Mouse (Mus musculus) hindbrain, embryonic 15.5 days (tissue): Measurements from ENCODE around the gene March10. TPM values are rescaled to one million over a fixed set of nuclear protein-coding genes. Genes with fewer than 3 reads are reported as not detected.
A peak's percentile ranks its signal among the peaks of the same experiment; 100 is the strongest.

Source experiments
- ATAC-seq: fragments of 200-750 bp; cut with Nextera tagmentation; 2 replicates; pipeline ENCODE4 v1.8.0; 2017; ENCODE audit warnings: low read depth, moderate number of reproducible peaks, moderate TSS enrichment; ENCODE audit not compliant: low FRiP score
- H3K27ac ChIP-seq: fragments of 300-500 bp; sonication (generic); replicated peaks from 2 replicates; pipeline ENCODE4 v1.5.1; 2015; ENCODE audit warnings: mild to moderate bottlenecking, inconsistent platforms
- H3K27me3 ChIP-seq: fragments of 300-500 bp; sonication (generic); 2 replicates; pipeline ENCODE4 v1.6.1; 2015; ENCODE audit warnings: control low read depth, inconsistent platforms
- H3K36me3 ChIP-seq: fragments of 300-500 bp; sonication (generic); 2 replicates; pipeline ENCODE4 v1.6.1; 2015; ENCODE audit warnings: control low read depth, inconsistent platforms
- H3K4me1 ChIP-seq: fragments of 300-500 bp; sonication (generic); replicated peaks from 2 replicates; pipeline ENCODE4 v1.6.1; 2015; ENCODE audit warnings: control low read depth, inconsistent platforms
- H3K4me2 ChIP-seq: fragments of 300-500 bp; sonication (generic); 2 replicates; pipeline ENCODE4 v1.6.1; 2015; ENCODE audit warnings: moderate library complexity, mild to moderate bottlenecking, inconsistent platforms
- H3K4me3 ChIP-seq: fragments of 300-500 bp; sonication (generic); 2 replicates; pipeline ENCODE4 v1.5.1; 2015; ENCODE audit warnings: mild to moderate bottlenecking, inconsistent platforms
- H3K9ac ChIP-seq: fragments of 300-500 bp; sonication (generic); 2 replicates; pipeline ENCODE4 v1.6.1; 2015; ENCODE audit warnings: inconsistent platforms
- H3K9me3 ChIP-seq: fragments of 300-500 bp; sonication (generic); 2 replicates; pipeline ENCODE4 v1.6.1; 2016; ENCODE audit warnings: control low read depth, inconsistent platforms
- WGBS: fragments of 180-500 bp; shearing (Covaris S2); methylation state at CpG from one replicate; pipeline ENCODE4 v1.1.7; 2015; 5-methylcytosine and 5-hydroxymethylcytosine counted together
- polyA plus RNA-seq: library from polyadenylated mRNA; unstranded; fragments of >200 nt; fragmentation: Nextera tagmentation; extraction: Ambion mirVana; gene quantifications from 2 replicates; pipeline ENCODE4 v1.2.1, GENCODE M21; 2015

March10 gene
- polyA plus RNA-seq, 1 experiment from 2014 or later, result 0.32 TPM

GRCm38 (mm10) chr11:105482747-105483146 lies 26.2 kb upstream of the March10 start:
- Histone ChIP-seq H3K36me3 (no peaks in the 10 kb centered on the region), H3K4me3 (no peak overlapping the region), H3K27me3 (no peaks in the 10 kb centered on the region), H3K4me1 (no peaks in the 10 kb centered on the region), H3K27ac (no peak overlapping the region), H3K9me3 (no peaks in the 10 kb centered on the region), H3K9ac (no peak overlapping the region), H3K4me2 (no peak overlapping the region)
- WGBS, result 65% methylated on average over 2 of the region's 2 CpGs
- no peak for ATAC-seq

- no peak overlapping the region for H3K4me2 ChIP-seq
- no peak overlapping the region for H3K9ac ChIP-seq
- no peak for ATAC-seq
- H3K4me3 ChIP-seq, result no peak overlapping the region
- no peaks in the 10 kb centered on the region for H3K27me3 ChIP-seq
- peaks cover 11% of the 10 kb centered on the region for H3K4me1 ChIP-seq
- H3K9me3 ChIP-seq, result no peaks in the 10 kb centered on the region
- no peak overlapping the region for H3K27ac ChIP-seq
- H3K36me3 ChIP-seq, result no peaks in the 10 kb centered on the region
- 54% methylated on average over 2 of the region's 2 CpGs for WGBS
These were observed 18.2 kb upstream of the March10 start for GRCm38 (mm10) chr11:105474746-105475145.

GRCm38 (mm10) chr11:105474352-105474736 lies 17.8 kb upstream of the March10 start:
- no peaks in the 10 kb centered on the region for H3K27me3 ChIP-seq
- WGBS, result 60% methylated on average over 6 of the region's 6 CpGs
- no peak overlapping the region for H3K27ac ChIP-seq
- H3K9me3 ChIP-seq, result no peaks in the 10 kb centered on the region
- H3K4me1 ChIP-seq, result peaks cover 14% of the 10 kb centered on the region
- H3K4me3 ChIP-seq, result no peak overlapping the region
- ATAC-seq, result no peak
- H3K9ac ChIP-seq, result no peak overlapping the region
- H3K4me2 ChIP-seq, result no peak overlapping the region
- H3K36me3 ChIP-seq, result no peaks in the 10 kb centered on the region

- Histone ChIP-seq H3K9ac (no peak overlapping the region), H3K27me3 (no peaks in the 10 kb centered on the region), H3K9me3 (no peaks in the 10 kb centered on the region), H3K4me1 (peaks cover 14% of the 10 kb centered on the region), H3K4me3 (no peak overlapping the region), H3K36me3 (no peaks in the 10 kb centered on the region), H3K27ac (peak overlapping the region; percentile 27; the same call in 1 of the 2 replicates), H3K4me2 (no peak overlapping the region)
- 41% methylated on average over 5 of the region's 5 CpGs for WGBS
- no peak for ATAC-seq
These were observed 17.3 kb upstream of the March10 start for GRCm38 (mm10) chr11:105473716-105474351.

GRCm38 (mm10) chr11:105472610-105473009 lies 16.1 kb upstream of the March10 start:
- Histone ChIP-seq H3K4me1 (peaks cover 17% of the 10 kb centered on the region), H3K4me3 (no peak overlapping the region), H3K27me3 (no peaks in the 10 kb centered on the region), H3K9ac (no peak overlapping the region), H3K4me2 (no peak overlapping the region), H3K36me3 (no peaks in the 10 kb centered on the region), H3K27ac (no peak overlapping the region), H3K9me3 (no peaks in the 10 kb centered on the region)
- no peak for ATAC-seq
- WGBS, result 68% methylated on average over 4 of the region's 4 CpGs

GRCm38 (mm10) chr11:105470896-105471295 lies 14.4 kb upstream of the March10 start:
- no peaks in the 10 kb centered on the region for H3K9me3 ChIP-seq
- H3K27me3 ChIP-seq, result no peaks in the 10 kb centered on the region
- ATAC-seq, result no peak
- 92% methylated on average over 4 of the region's 4 CpGs for WGBS
- H3K4me2 ChIP-seq, result no peak overlapping the region
- no peak overlapping the region for H3K27ac ChIP-seq
- no peaks in the 10 kb centered on the region for H3K36me3 ChIP-seq
- peaks cover 22% of the 10 kb centered on the region for H3K4me1 ChIP-seq
- H3K4me3 ChIP-seq, result no peak overlapping the region
- H3K9ac ChIP-seq, result no peak overlapping the region

- no peak overlapping the region for H3K9ac ChIP-seq
- no peak for ATAC-seq
- H3K36me3 ChIP-seq, result no peaks in the 10 kb centered on the region
- H3K4me3 ChIP-seq, result no peak overlapping the region
- H3K4me2 ChIP-seq, result no peak overlapping the region
- no peaks in the 10 kb centered on the region for H3K27me3 ChIP-seq
- 65% methylated on average over 4 of the region's 4 CpGs for WGBS
- peaks cover 22% of the 10 kb centered on the region for H3K4me1 ChIP-seq
- H3K9me3 ChIP-seq, result no peaks in the 10 kb centered on the region
- H3K27ac ChIP-seq, result no peak overlapping the region
These were observed 13.0 kb upstream of the March10 start for GRCm38 (mm10) chr11:105469561-105469960.

- ATAC-seq, result no peak
- Histone ChIP-seq H3K9me3 (no peaks in the 10 kb centered on the region), H3K4me2 (no peak overlapping the region), H3K9ac (no peak overlapping the region), H3K27me3 (no peaks in the 10 kb centered on the region), H3K4me1 (peaks cover 22% of the 10 kb centered on the region), H3K27ac (no peak overlapping the region), H3K36me3 (no peaks in the 10 kb centered on the region), H3K4me3 (no peak overlapping the region)
- WGBS, result 58% methylated on average over 8 of the region's 8 CpGs
These were observed 12.6 kb upstream of the March10 start for GRCm38 (mm10) chr11:105469091-105469507.

GRCm38 (mm10) chr11:105468436-105468835 lies 11.9 kb upstream of the March10 start:
- Histone ChIP-seq H3K9ac (no peak overlapping the region), H3K27ac (no peak overlapping the region), H3K36me3 (no peaks in the 10 kb centered on the region), H3K4me2 (no peak overlapping the region), H3K9me3 (no peaks in the 10 kb centered on the region), H3K4me3 (no peak overlapping the region), H3K27me3 (no peaks in the 10 kb centered on the region), H3K4me1 (peaks cover 17% of the 10 kb centered on the region)
- WGBS, result 70% methylated on average over 5 of the region's 5 CpGs
- ATAC-seq, result no peak

- no peak overlapping the region for H3K27ac ChIP-seq
- H3K9me3 ChIP-seq, result no peaks in the 10 kb centered on the region
- no peak overlapping the region for H3K9ac ChIP-seq
- H3K4me3 ChIP-seq, result no peak overlapping the region
- WGBS, result 69% methylated on average over 3 of the region's 3 CpGs
- H3K27me3 ChIP-seq, result no peaks in the 10 kb centered on the region
- peaks cover 14% of the 10 kb centered on the region for H3K4me1 ChIP-seq
- no peak overlapping the region for H3K4me2 ChIP-seq
- H3K36me3 ChIP-seq, result no peaks in the 10 kb centered on the region
- ATAC-seq, result no peak
These were observed 11.3 kb upstream of the March10 start for GRCm38 (mm10) chr11:105467816-105468215.

GRCm38 (mm10) chr11:105467266-105467665 lies 10.7 kb upstream of the March10 start:
- peaks cover 14% of the 10 kb centered on the region for H3K4me1 ChIP-seq
- no peak overlapping the region for H3K4me2 ChIP-seq
- WGBS, result 59% methylated on average over 9 of the region's 9 CpGs
- no peak overlapping the region for H3K27ac ChIP-seq
- H3K9ac ChIP-seq, result no peak overlapping the region
- ATAC-seq, result no peak
- no peaks in the 10 kb centered on the region for H3K9me3 ChIP-seq
- no peak overlapping the region for H3K4me3 ChIP-seq
- H3K27me3 ChIP-seq, result no peaks in the 10 kb centered on the region
- no peaks in the 10 kb centered on the region for H3K36me3 ChIP-seq

GRCm38 (mm10) chr11:105466756-105467155 lies 10.2 kb upstream of the March10 start:
- no peak overlapping the region for H3K9ac ChIP-seq
- ATAC-seq, result no peak
- peaks cover 14% of the 10 kb centered on the region for H3K4me1 ChIP-seq
- no peaks in the 10 kb centered on the region for H3K27me3 ChIP-seq
- no peaks in the 10 kb centered on the region for H3K36me3 ChIP-seq
- 64% methylated on average over 4 of the region's 4 CpGs for WGBS
- H3K9me3 ChIP-seq, result no peaks in the 10 kb centered on the region
- H3K4me3 ChIP-seq, result no peak overlapping the region
- no peak overlapping the region for H3K27ac ChIP-seq
- H3K4me2 ChIP-seq, result no peak overlapping the region

GRCm38 (mm10) chr11:105465488-105465887 lies 9.0 kb upstream of the March10 start:
- Histone ChIP-seq H3K4me2 (no peak overlapping the region), H3K36me3 (no peaks in the 10 kb centered on the region), H3K27ac (no peak overlapping the region), H3K9me3 (no peaks in the 10 kb centered on the region), H3K9ac (no peak overlapping the region), H3K4me3 (no peak overlapping the region), H3K4me1 (peaks cover 14% of the 10 kb centered on the region), H3K27me3 (no peaks in the 10 kb centered on the region)
- WGBS, result 80% methylated on average over 9 of the region's 9 CpGs
- no peak for ATAC-seq
